Mouse (Mus musculus) ES-E14 (cell line): ENCODE measurements at regions not wholly inside any gene's neighbourhood (a gene's known extent, or its start where the extent isn't known, plus 50 kb on each side); places are given as distances from the start of the nearest gene placed in this dataset.

Source experiments
- DNase-seq: peaks from one replicate; pipeline ENCODE4 v3.0.0-alpha.2; 2013; ENCODE audit warnings: low read depth, low spot score
- H3K27ac ChIP-seq: 2 replicates; pipeline ENCODE4 v1.5.1; 2012; ENCODE audit warnings: low read depth, mild to moderate bottlenecking, low read length, moderate library complexity, mixed read lengths; ENCODE audit not compliant: poor library complexity, insufficient read depth, severe bottlenecking
- H3K36me3 ChIP-seq: 2 replicates; pipeline ENCODE4 v1.6.1; 2012; ENCODE audit warnings: mild to moderate bottlenecking, low read length, moderate library complexity, mixed read lengths; ENCODE audit not compliant: control insufficient read depth, poor library complexity, insufficient read depth, severe bottlenecking
- H3K4me1 ChIP-seq, 2 experiments: fragments of 150-350 bp in 1 of 2; sonication (generic) in 1 of 2; 2 replicates each; pipeline ENCODE4 v1.6.1; 2012; ENCODE audit warnings: low read length in 2 of 2, mild to moderate bottlenecking in 1 of 2, mixed read lengths in 1 of 2; ENCODE audit not compliant: control insufficient read depth in 2 of 2, insufficient read depth in 2 of 2, poor library complexity in 1 of 2
- H3K4me3 ChIP-seq, 2 experiments: fragments of 150-350 bp in 1 of 2; sonication (generic) in 1 of 2; 2 replicates each; pipeline ENCODE4 v1.5.1; 2012; ENCODE audit warnings: low read length in 2 of 2, low read depth in 1 of 2, mild to moderate bottlenecking in 1 of 2, mixed read lengths in 1 of 2; ENCODE audit not compliant: insufficient read depth in 1 of 2, poor library complexity in 1 of 2, severe bottlenecking in 1 of 2
- H3K9ac ChIP-seq: 2 replicates; pipeline ENCODE4 v1.6.1; 2012; ENCODE audit warnings: low read depth, mild to moderate bottlenecking, low read length, mixed read lengths; ENCODE audit not compliant: poor library complexity, insufficient read depth, severe bottlenecking
- H3K9me3 ChIP-seq: fragments of 150-350 bp; sonication (generic); 2 replicates; pipeline ENCODE4 v1.6.1; 2012; ENCODE audit warnings: low read depth, mild to moderate bottlenecking, low read length; ENCODE audit not compliant: control insufficient read depth, insufficient read depth
- CHD2 ChIP-seq: IDR thresholded peaks from 2 replicates; pipeline ENCODE4 v1.6.1; 2014; ENCODE audit warnings: mild to moderate bottlenecking, low read depth, low read length, inconsistent platforms
- HCFC1 ChIP-seq: IDR thresholded peaks from 2 replicates; pipeline ENCODE4 v1.6.1; 2012; ENCODE audit warnings: low read length, inconsistent platforms, borderline replicate concordance; ENCODE audit not compliant: insufficient read depth
- MAFK ChIP-seq: IDR thresholded peaks from 2 replicates; pipeline ENCODE4 v1.6.1; 2014; ENCODE audit warnings: mild to moderate bottlenecking, low read depth, low read length, inconsistent platforms; ENCODE audit not compliant: insufficient read depth
- ZC3H11A ChIP-seq: IDR thresholded peaks from 2 replicates; pipeline ENCODE4 v1.6.1; 2012; ENCODE audit warnings: low read depth, mild to moderate bottlenecking, inconsistent platforms, low read length, borderline replicate concordance
- ZNF384 ChIP-seq: IDR thresholded peaks from 2 replicates; pipeline ENCODE4 v1.6.1; 2012; ENCODE audit warnings: low read depth, low read length, inconsistent platforms
- in situ Hi-C, 2 experiments: fragments of 600-800 bp; cut with MboI; formaldehyde crosslinking; loops; one replicate each; pipeline ENCODE4 v1.15.1; 2025; ENCODE audit warnings: low sequenced_read_pairs in 2 of 2, inconsistent platforms in 1 of 2; ENCODE audit not compliant: unreplicated experiment in 2 of 2

DNA sequence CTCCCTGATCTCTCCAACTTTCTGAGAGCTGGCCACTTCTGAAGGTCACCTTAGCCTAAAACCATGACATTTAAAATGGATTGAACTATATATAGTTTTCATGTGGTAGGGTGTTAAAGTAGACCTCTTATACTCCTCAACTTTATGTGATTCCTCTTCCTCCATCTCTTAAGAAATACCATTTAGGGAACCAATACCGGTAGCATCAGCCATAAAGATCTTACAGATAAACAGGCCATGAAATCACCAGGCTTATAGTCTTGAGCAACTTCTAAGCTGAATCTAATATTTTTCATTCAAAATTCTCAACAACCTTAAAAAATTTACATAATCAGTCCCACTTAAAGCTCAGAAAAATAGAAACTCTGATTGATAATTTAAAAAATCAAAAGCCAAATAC is 56.2 kb downstream of the Rpl36a-ps1 start:
- Histone ChIP-seq H3K4me3 (no peak overlapping the region), H3K9me3 (no peaks in the 10 kb centered on the region), H3K4me1 (no peaks in the 10 kb centered on the region), H3K27ac (no peak overlapping the region), H3K9ac (no peak overlapping the region), H3K36me3 (no peaks in the 10 kb centered on the region)
- in situ Hi-C loops, result no loop called here
- TF ChIP-seq HCFC1, result no peak
- no peak for DNase-seq

DNA sequence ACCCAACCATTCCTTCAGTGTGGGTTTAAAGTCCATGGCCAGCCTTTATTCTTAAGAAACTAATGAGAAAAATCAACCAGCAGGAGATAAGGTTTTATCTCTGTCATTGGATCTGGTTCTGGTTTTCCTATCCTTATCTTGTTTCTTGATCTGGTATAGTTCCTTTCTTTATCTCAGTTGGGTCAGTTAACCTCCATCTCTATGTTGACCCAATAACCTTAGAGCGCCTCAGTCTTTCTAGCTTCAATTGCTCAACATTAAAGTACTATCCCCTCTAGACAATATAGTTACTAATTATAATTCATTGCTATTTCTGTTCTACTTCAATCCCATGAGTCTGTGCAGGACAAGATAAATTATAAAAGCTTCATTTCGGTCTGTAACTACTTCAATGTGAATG is 56.7 kb downstream of the Rpl36a-ps1 start:
- in situ Hi-C loops, result no loop called here
- no peaks in the 10 kb centered on the region for H3K36me3 ChIP-seq

DNA sequence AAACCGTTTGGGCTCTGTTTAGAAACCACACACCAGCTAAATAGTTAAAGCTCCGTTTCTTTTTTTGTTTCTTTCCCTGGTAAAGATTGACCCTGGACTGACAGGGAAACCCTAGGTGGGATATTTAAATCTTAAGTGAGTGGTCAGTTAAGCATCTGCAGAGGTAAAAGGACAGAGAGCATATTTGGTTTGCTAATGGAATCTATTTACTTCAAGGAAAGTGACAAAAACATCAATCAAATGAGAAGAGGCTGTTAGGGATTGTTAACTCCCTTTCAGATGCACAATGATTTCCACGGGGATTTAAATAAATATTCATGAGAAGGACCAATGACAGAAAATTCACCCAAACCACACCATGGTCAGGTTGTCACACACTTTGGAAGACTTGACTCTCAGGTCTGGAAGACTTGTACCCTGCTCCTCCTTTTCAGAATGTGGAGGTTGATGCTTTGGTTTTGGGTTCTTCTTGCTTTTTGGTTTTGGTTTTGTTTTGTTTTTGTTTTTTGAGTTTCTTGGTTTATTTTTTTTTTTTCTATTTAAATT is 60.7 kb downstream of the Rpl36a-ps1 start:
- Histone ChIP-seq H3K4me1 (no peaks in the 10 kb centered on the region), H3K9ac (no peak overlapping the region), H3K27ac (no peak overlapping the region), H3K4me3 (no peak overlapping the region), H3K9me3 (no peaks in the 10 kb centered on the region), H3K36me3 (no peaks in the 10 kb centered on the region)
- in situ Hi-C loops, result no loop called here
- no peak for DNase-seq
- no peak for TF ChIP-seq MAFK
- TF ChIP-seq HCFC1, result no peak
- no peak for TF ChIP-seq ZC3H11A
- TF ChIP-seq CHD2, result no peak
- no peak for TF ChIP-seq ZNF384

More for the DNA sequence above, 56.7 kb downstream of the Rpl36a-ps1 start:
- Histone ChIP-seq H3K27ac (no peak overlapping the region), H3K9ac (no peak overlapping the region), H3K4me1 (no peaks in the 10 kb centered on the region), H3K4me3 (no peak overlapping the region), H3K9me3 (no peaks in the 10 kb centered on the region)
- TF ChIP-seq HCFC1 (no peak), CHD2 (no peak), ZNF384 (no peak), ZC3H11A (no peak), MAFK (no peak)
- no peak for DNase-seq

DNA sequence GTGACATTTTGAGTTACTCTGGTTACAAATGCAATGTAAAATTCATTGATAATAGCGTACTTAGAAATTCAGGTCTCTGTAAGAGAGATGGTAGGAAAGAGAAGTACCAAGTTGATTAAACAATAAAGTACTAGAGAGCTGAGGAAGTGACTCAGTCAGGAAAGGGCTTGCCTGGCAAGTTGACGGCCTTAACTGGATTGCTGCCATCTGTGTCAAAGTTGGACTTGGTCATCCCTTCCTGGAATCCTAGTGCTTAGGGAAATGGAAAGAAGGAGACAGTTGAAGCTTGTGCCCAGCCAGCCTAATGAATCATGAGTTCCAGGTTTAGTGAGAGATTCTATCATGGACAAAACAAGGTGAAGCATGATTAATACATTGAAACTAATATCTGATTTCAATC is 64.8 kb downstream of the Rpl36a-ps1 start:
- H3K4me3 ChIP-seq, result no peak overlapping the region
- H3K36me3 ChIP-seq, result no peaks in the 10 kb centered on the region
- TF ChIP-seq MAFK, result no peak
- TF ChIP-seq ZC3H11A, result no peak
- TF ChIP-seq ZNF384, result no peak
- TF ChIP-seq HCFC1, result no peak
- TF ChIP-seq CHD2, result no peak
- H3K9ac ChIP-seq, result no peak overlapping the region
- no peaks in the 10 kb centered on the region for H3K9me3 ChIP-seq
- no peak for DNase-seq
- no peaks in the 10 kb centered on the region for H3K4me1 ChIP-seq
- in situ Hi-C loops, result no loop called here
- H3K27ac ChIP-seq, result no peak overlapping the region

DNA sequence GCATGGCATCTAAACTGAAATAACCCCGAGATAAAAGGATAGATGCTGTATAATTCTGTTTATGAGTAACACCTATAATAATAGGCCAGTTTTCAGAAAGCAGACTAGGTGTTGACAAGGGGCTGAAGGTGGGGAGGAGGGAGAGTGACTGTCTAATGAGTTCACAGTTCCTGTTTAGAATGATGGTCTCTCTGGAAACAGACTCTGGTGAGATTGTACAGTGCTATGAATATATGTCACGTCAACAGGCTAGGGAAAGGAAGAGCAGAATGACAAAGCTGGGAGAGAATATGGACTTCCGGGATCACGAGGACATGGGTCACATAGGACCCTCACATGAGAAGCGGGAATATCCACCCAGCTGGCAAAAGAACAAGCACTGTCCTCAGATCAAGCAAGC is 85.9 kb downstream of the Rpl36a-ps1 start:
- TF ChIP-seq MAFK (no peak), CHD2 (no peak), ZNF384 (no peak), HCFC1 (no peak)
- Histone ChIP-seq H3K4me3 (no peak overlapping the region), H3K9ac (no peak overlapping the region), H3K9me3 (no peaks in the 10 kb centered on the region), H3K36me3 (no peaks in the 10 kb centered on the region), H3K27ac (no peak overlapping the region), H3K4me1 (peaks cover 0 to 3% of the 10 kb centered on the region in 2 experiments; a peak in 1 of 4 replicates)
- in situ Hi-C loops, result no loop called here
- no peak for DNase-seq
